Mouse (Mus musculus) frontal cortex, adult 2 months (tissue): ENCODE measurements around the gene Tmem169. TPM values are rescaled to one million over a fixed set of nuclear protein-coding genes. Genes with fewer than 3 reads are reported as not detected.
"Not testable (repeated sequence)": the region's sequence is repeated elsewhere in the genome, so short reads cannot be mapped to it uniquely, and the experiment has no call there.

ENCODE experiments used
- DNase-seq, 2 experiments: peaks; one replicate each; pipeline ENCODE4 v3.0.0; 2022; ENCODE audit warnings: low spot score in 1 of 2; ENCODE audit errors: extremely low spot score in 1 of 2
- polyA plus RNA-seq: library from polyadenylated mRNA; depleted of rRNA; stranded (reverse); fragments of >200 nt; gene quantifications from 2 replicates; pipeline ENCODE4 v1.2.3, GENCODE M21; 2012; rRNA removed

The Tmem169 gene
- polyA plus RNA-seq, result 19.6 and 20.4 TPM in 2 replicates

DNA sequence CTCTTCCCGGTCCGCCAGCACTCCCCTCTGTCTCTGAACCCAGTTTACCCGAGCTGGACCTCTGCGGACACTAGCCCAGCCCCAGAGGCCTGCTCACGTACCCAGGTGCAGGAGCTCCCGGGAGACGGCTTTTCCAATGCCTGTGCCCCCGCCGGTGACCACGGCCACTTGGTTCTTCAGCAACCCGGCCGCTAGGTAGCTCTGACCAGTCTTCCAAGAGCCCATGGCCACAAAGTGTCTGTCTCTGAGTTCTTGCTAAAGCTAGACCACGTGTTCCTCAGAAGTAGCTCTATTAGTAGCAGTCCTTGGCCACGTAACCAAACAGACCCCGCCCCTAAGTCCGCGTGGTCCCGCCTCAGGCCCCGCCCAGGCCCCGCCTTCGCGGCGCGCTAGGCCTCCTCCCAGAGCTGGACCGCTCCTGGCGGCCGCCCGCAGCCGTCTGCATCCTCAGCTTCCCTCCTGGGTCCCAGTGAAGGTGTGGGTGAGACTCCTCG, at the start of gene Tmem169, which contains the start of gene Pecr:
TSS of gene Tmem169 (plus strand) at position 378 of the 494 bp plus-strand sequence.
TSS of gene Pecr (minus strand) at position 323 of the 494 bp plus-strand sequence.
- peak; percentile 92 to 94 for DNase-seq

DNA sequence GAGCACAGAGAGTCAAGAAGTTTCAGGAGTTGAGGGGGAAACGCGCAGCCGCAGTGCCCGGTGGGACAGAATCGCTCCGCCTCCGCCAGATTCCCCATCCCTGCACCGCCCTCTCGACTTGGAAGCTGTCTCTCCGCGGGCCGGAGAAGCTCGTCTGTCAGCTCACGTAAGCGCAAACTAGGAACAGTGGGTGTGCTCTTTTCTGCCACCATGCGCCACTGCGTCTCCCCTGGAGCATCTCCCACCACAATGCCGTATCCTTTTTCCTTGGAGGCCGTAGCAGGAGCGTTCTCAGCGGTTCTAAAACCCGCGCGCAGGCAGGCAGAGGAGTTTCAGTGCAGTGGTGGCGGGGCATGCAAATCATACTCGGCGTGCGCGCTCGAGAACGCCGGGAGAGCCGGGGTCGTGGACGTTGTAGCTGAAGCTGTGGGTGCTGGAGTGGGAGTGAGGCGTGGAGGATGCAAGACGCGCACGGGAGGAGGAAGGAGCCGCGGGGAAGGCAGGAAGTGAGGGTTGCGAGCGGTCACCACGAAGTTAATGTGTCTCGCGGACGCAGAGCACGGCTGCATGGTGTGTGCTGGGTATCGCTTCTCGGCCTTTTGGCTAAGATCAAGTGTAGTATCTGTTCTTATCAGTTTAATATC, 47.7 kb upstream of the Tmem169 start:
- peak; percentile 49 to 77 for DNase-seq

DNA sequence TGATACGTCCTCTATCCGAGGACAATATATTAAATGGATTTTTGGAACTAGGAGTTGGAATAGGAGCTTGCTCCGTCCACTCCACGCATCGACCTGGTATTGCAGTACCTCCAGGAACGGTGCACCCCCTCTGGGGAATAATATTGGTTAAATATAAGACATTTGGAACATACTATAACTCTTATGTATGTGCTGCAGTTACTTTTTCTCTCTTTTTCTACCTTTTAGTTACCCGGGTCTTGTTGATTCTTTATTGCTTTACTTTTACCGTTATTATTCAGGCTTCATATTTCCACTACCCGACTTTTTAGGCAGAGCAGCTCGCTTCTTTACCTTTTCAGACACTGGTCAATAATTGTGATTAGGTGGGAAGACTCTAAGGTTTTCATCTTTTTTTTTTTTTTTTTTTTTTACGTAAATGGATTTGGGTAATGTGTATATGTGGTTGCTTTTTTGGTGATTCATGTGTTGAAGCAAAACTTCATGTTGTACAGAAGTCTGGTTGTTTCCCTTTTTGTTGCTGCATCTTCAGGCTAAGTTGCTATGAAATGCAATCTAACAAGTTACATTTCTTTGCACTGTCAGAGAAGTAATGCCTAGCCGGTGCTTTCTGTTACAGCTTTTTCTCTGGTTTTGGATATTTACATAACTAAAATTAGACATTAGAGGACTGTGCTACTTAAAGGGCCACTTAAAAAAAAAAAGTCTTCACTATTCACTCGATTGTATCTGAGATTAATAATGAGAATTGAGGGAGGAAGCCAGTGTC, 47.0 kb upstream of the Tmem169 start:
- peak; percentile 45 to 74 for DNase-seq

DNA sequence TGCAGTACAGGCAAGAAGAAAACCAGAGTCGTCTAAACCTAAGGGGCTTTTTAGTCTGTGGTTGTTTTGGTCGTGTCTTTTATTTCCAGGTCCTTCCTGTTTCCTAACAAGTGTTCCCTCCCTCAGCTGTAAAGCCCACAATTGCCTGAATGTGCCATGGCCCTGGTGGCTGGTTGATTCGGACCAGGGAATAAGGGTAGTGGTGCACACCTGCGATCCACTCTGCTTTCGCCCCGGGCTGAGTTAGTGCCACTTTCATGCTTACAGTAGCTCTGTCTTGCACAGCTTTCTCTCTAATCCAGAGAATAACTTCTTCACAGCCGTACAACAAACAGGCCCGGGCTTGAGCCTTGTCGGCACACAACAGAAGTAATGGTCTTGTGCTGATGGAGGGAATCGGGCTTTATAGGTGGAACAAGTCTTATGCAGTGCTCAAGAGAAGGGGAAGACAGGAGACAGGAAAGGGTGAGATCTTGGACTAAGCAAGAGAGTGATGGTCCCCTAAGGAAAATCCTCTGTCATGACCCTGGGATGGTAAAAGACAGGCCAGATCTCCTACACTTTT, 46.1 kb upstream of the Tmem169 start:
- DNase-seq, result no peak

DNA sequence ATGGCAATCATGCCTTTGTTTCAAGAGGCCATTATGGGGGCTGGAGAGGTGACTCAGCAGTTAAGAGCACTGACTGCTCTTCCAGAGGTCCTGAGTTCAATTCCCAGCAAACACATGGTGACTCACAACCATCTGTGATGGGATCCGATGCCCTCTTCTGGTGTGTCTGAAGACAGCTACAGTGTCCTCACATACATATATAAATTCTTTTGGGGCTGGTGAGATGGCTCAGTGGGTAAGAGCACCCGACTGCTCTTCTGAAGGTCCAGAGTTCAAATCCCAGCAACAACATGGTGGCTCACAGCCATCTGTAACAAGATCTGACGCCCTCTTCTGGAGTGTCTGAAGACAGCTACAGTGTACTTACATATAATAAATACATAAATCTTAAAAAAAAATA, 45.1 kb upstream of the Tmem169 start:
- not testable (repeated sequence) for DNase-seq

DNA sequence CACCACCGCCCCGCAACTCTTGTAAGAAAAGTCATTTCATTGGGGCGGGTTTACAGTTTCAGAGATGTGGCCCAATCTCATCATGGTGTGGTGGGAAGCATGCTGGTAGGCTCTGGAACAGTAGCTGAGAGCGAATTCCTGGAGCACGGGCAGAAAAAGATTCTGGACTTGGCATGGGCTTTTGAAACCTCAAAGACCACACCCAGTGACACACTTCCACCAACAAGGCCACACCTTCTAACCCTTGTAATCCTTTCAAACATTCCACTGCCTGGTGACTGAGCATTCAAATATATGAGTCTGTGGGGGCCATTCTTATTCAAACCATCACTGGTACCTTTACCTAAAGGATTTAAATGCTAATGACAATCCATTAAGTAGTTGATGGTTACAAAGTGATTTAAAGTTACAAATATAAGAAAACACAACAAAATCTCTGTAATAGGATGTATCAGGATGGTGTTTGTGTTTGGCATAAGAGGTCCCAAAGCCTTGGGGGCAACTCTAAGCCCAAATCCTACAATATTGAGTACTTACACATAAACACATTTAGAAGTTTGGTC, 41.5 kb upstream of the Tmem169 start:
- no peak for DNase-seq

DNA sequence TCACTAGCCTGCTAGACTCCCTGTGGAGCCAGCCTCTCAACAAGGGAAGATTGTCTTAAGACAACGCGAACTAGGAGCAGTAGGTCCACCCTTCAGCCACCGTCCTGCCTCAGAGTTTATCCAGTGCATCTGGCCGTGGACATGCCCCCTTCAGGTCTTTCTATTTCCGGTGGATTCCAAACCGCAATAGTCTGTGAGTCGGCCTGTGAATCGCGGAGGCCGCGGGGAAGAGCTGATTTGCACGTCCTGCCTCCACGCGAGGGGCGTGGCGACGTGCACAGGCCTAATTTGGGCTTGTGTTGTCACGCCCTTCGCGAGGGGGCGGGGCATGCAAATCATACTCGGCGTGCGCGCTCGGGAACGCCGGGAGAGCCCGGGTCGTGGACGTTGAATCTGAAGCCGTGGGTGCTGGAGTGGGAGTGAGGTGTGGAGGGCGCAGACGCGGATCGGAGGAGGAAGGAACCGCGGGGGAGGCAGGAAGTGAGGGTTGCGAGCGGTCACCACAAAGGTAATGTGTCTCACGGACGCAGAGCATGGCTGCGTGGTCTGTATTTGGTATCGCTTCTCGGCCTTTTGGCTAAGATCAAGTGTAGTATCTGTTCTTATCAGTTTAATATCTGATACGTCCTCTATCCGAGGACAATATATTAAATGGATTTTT, 40.4 kb upstream of the Tmem169 start:
- peak; percentile 88 to 96 for DNase-seq

DNA sequence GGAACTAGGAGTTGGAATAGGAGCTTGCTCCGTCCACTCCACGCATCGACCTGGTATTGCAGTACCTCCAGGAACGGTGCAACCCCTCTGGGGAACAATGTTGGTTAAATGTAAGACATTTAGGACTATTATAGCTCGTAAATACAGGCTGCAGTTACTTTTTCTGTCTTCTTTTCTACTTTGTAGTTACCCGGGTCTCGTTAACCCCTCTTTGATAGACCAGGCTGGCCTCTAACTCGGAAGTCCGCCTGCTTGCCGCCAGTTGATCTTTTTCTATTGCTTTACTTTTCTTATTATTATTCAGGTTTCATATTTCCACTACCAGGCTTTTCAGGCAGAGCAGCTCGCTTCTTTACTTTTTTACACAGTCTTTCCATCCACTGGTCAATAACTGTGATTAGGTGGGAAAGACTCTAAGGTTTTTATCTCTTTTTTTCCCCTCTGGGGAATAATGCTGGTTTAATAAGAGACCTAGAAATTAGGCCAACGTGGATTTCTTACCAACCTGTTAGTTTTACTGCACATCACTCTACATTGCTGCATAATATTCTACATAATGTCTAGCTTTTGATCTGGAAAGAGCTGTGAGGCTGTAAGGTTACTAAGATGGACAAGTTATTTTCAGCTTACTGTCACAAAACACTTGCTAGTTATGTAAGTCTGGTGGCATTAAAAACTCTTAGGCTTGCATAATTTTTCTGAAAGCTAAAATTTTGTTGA, 39.7 kb upstream of the Tmem169 start:
- DNase-seq, result peak in 1 of 2 experiments; percentile 53

DNA sequence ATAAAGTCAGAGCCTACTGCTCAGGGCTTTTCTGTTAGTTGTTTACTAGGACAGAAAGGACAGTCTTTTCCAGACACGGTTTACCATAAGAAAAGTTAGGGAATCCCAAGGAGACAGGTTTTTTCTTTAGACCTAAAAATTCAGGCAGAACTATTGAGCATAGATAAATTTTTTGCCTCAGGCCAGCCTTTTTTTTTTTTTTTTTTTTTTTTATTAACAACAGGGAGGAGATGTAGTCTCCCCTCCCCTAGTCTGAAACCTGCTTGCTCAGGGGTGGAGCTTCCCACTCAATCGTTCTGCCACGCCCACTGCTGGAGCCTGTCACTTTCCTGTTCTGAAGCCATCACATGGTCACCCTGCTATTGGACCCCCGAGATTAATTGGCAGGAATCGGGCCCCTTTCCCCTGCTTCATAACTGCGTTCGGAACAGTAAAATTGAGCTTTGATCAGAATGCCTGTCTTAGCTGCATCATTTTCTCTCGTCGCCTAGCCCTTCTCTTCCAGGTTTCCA, 35.9 kb upstream of the Tmem169 start:
- not testable (repeated sequence) for DNase-seq

DNA sequence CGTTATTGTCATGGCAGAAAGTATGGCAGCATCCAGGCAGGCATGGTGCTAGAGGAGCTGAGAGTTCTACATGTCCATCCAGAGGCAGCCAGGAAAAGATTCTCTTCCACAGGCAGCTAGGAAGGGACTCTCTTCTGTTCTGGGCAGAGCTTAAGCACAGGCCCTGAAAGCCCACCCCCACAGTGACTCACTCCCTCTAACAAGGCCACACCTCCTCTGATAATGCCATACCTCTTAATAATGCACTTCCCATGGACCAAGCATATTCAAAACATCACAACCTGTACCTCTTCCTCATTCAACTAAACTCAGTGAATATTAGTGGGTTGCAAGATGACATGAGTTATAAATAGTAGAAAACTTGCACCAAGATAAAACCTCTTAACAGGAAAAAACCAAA, 32.4 kb upstream of the Tmem169 start:
- DNase-seq, result no peak

DNA sequence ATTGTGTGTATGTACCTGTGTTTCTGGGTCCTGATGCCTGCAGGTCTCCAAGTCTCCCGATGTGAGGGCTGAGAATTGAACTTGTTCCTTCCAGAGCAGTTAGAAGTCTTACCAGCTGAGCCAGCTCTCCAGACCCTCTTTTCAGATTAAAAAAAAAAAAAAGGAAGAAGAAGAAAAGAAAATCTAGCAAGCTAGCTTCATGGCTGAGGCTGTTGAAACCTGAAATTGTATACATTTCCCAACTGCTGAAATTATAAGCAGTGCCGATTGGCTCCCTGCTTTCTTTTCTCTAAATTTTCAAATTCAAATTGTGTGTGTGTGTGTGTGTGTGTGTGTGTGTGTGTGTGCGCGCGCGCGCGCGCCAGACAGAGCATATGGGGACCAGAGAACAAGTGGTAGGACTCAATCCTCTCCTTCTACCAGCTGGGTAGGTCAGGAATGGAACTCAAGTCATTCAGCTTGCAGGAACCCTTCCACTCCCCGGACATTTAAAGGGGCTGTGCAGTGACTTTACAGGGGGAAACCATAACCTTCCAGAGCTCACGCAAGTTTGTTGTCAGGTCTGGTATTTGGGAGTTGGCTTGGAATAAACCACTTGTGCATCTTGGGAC, 30.2 kb upstream of the Tmem169 start:
- peak in 1 of 2 experiments; percentile 17 for DNase-seq

DNA sequence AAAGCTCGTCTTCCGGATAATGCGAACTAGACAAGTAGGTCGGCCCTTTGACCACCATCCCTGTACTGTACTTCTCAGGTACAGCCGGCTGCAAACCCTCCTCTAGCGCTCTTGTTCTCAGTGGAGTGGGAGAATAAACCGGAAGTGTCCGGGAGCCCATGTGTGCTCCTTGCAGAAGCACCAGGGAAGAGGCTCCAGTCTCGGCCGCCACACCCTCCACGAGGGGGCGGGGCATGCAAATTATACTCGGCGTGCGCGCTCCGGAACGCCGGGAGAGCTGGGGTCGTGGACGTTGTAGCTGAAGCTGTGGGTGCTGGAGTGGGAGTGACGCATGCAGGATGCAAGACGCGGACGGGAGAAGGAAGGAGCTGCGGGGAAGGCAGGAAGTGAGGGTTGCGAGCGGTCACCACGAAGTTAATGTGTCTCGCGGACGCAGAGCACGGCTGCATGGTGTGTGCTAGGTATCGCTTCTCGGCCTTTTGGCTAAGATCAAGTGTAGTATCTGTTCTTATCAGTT, 29.6 kb upstream of the Tmem169 start:
- peak; percentile 72 to 86 for DNase-seq

DNA sequence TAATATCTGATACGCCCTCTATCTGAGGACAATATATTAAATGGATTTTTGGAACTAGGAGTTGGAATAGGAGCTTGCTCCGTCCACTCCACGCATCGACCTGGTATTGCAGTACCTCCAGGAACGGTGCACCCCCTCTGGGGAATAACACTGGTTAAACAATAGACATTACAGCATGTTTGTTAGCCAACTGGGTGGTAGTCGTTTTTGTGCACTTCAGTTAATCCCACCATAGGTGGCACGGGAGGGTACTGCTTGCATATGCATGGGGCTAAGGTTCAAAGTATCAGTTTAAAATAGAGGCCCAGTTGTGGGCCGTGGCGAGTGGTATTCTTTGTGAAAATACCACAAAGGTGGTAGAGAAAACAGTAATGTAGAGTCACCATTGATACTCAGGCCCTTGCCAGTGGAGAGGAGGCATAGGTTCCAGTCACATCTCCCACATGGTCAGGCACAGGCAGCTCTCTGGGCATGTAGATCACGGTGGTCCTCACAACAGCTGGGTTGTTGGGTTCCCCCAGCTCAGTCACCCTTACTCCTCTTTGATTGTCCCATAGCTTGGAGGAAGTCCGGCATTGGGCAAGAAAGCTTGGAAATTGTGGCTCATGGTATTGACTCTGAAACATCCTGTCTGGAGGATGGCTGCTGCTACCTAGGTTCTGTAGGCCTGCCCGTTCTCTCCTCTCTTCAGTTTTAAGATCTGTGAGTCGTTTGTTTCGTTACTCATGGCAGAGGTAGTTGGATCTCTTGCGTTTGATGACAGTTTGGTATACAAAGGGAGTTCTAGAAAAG, 28.9 kb upstream of the Tmem169 start:
- DNase-seq, result peak; percentile 62 to 65

DNA sequence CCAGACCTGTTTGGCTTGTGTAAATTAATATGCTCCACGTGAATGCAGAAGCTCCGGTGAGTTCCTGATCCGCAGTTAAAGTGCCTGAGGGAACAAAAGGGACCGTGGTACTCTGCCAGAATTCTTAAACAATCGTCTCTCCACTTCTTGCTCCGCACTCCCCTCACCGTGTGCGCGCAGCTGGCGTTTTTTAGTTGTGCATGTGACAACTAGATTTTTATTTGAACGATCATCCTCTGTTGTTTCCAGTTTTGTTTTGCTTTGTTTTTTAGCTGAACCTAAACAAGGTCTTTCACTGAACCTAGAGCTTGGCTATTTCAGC, 28.4 kb upstream of the Tmem169 start:
- DNase-seq, result no peak

DNA sequence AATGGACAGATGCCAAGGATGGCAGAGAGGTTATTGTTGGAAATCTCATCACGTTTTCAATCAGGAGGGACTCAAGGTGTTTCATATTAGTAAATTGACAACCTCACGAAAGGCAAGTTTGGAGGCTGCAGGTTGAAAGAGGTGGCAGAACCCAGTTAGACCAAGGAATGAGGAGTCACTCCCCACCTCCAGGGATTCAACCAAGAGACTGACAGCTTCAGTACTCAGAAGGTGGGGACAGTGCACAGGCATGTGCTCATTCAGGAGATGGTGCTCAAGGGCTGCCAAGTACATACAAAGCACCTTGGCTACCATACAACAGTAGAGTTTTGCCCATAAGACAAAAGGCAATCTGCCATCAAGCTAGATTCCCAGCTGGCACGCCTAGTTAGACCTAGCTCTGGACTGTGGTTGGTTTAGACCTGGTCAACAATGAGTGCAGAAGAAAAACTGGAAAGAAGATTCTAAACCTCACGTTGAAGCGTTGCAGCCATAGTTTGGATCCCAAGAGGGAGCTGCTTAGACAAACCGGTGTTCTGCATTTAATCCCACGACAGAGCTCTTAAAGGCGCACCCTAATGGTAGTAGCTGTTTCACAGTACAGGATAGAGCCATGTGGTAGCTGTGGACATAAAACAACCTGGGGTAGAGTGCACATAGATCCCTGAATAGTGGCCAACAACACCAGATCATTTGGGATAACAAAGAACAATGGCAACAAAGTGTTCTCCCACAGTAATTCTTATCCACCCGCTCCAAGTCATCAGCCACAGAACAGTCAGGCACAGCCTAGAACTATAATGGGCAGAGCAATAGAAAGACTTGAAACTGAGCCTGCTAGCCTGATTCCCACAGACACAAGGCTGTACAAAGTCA, 27.6 kb upstream of the Tmem169 start:
- DNase-seq, result no peak

DNA sequence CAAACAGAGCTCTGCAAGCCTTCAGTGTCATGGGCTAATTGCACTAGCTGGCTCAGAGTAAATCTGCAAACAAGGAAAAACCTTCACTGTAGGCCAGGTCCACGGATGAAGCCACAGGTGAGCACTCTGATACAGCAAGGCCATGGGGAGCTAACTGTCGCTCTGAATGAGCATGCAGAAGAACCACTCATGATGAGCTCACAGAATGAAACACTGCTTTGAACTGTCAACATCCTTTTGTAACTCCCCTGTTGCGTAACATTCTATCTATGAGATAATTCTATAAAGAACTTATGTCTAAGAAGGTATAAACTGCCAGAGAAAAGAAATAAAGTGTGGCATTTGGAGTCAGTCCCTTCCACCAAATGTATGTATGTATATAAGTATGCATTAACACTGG, 21.1 kb upstream of the Tmem169 start:
- no peak for DNase-seq

DNA sequence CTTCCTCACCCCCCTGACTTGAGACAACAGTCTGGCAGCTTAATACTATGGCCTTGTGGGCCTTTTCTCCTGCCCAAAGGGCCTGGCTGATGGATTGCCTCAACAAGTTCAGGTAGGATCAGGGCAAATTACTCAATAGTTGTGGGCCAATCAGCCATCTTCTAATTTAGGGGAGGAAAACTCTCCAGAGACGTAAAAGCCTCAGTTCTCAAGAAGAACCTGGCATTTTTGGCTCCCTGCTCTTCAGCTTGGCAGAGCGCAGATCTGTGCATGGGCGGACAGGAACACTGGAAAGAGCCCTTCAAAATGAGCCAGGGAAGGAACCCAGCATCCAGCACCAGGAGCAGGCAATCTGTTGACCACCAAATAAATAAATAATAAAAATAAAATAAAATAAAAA, 6.1 kb upstream of the Tmem169 start:
- peak in 1 of 2 experiments; percentile 45 for DNase-seq

DNA sequence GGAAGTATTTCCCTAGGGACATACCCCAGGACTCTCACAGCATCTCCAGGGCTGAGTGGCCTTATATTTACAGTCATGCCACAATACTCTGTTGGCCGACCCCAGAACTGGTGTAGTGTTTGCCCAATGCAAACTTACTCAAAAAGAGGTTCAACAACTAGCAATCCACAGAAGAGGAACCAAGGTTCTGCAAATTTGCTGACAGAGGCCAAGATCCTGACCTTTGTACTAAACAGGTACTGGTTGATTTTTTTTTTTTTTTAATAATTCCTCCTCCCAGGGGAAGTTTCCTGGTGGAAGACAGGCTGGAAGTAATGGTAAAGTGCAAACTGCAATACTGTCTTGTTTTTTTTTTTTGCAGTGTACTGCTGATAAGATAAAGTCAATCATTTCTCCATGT, 1.6 kb upstream of the Tmem169 start:
- DNase-seq, result no peak
